Mouse (Mus musculus): ENCODE data around the gene Vmn1r32.

The Vmn1r32 gene

DNA sequence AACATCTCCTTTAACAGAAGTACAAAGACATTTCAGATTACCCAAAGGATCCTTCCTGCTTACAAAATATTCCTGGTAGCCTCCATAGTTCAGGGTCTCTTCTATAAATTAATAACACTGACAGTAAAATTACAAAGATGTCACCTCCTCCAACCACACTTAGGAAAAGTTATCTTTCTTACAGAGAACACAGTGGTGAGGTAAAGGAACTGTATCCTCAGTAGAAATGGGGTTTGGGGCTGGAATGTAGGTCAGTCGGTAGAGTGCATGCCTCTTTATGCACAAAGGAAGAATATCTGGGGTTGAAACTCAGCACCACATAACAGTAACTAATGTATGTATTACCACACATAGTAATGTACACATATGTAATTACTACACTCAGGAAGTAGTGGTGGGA, at the start of gene Vmn1r32:
TSS of gene Vmn1r32 (minus strand) at position 101 of the 400 bp plus-strand sequence.
- DNase-seq (ENCODE audit: inconsistent age in 2 of 2, low spot score in 1 of 2), result no peak

DNA sequence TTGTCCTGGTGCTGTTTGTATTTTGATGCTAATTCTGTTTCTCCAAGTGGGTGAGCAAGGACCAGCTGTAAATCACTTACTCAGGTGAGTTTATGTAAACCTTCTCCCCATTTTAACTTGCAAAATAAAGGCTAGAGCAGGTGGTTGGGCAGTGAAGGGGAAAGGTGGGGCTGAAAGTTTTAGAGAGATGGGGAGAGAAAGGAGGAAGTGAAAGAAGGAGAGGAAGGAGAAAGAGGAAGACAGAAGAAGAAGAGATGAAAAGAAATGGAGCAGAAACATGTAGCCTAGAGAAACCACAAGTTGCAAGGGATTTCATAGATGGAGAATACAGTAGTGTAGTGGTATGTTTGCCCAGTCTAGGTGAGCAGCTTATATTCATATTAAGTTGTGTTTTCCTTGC, 35.9 kb upstream of the Vmn1r32 start:
- no peak for DNase-seq (ENCODE audit: inconsistent age in 2 of 2, low spot score in 1 of 2)

DNA sequence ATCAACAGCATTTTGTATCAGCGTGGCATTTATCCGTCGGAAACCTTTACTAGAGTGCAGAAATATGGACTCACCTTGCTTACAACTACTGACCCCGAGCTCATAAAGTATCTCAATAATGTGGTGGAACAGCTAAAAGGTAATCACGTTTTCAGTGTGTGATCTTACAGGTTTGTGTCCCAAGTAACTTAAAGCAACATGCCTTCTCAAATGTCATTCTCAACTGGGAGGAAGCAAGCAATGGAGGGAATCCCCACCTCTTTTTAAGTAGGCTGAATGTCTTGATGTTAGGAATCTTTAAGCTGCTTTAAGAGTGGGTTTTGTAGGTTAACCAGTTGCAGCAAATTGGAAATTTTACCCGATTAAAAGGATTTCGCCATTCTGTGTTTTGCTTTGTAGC, 23.9 kb downstream of the Vmn1r32 start:
- DNase-seq (ENCODE audit: inconsistent age in 2 of 2, low spot score in 1 of 2), result no peak

DNA sequence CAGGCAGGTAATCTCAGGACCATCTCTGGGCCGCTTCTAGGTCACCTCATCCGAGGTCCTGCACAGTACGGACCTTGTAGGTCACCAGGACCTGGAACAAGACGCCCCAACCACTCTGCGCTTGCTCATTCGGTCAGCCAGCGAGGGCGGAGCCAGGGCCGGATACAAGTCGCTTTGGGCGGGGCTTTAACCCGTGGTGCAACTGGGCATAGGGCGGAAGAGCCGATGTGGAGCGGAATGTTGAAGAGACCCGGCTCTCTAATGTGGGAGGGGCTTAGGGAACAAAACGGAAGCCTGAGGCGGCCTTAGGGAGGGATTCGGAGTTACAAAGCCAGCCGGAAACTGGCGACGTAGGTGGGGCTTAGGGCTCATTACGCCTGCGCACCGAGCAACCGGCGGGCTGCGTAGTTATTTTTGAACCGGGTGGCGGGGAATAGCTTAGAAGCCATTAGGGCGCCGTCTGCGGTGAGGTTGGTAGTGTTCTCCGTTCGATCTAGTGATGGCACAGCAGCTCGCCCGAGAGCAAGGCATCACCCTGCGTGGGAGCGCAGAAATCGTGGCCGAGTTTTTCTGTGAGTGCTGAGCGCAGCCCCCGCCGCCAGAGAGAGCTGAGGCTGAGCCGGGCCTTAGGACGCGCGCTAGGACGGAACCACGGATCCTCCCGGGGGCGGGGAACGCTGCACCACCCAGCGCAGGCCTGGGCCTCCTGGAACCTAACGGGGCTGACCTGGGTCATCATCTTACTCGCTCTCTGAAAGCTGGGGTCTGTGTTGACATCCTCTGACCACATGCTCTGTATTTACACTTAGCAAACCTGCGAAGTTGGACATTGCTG, 24.7 kb downstream of the Vmn1r32 start, which contains the start of gene Mad2l1:
TSS of gene Mad2l1 (plus strand) at position 363 of the 835 bp plus-strand sequence.
- peak; percentile 98 to 99 for DNase-seq (ENCODE audit: inconsistent age in 2 of 2, low spot score in 1 of 2)

DNA sequence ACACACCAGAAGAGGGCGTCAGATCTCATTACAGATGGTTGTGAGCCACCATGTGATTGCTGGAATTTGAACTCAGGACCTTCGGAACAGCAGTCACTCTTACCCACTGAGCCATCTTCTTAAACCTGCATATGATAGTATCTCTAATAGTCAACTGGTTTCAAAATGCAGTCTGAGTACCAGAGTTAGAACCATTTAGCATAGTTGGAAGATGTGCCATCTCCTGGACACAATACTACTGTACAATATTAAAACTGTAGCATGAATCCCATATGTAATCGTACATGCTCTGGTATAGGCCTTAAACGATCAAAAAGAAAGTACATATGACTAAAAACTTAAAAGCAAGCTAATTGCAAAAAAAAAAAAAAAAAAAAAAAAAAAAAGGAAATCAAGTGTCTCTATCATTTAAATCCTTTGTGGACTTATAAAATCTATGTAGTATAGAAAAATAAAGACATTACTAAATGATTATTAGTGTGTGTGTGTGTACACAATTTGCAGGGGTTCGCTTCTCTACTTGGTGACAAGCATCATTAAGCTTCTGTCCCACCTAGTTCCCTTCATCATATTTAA, 25.4 kb downstream of the Vmn1r32 start:
- DNase-seq (ENCODE audit: inconsistent age in 2 of 2, low spot score in 1 of 2), result peak in 1 of 2 experiments; percentile 44

DNA sequence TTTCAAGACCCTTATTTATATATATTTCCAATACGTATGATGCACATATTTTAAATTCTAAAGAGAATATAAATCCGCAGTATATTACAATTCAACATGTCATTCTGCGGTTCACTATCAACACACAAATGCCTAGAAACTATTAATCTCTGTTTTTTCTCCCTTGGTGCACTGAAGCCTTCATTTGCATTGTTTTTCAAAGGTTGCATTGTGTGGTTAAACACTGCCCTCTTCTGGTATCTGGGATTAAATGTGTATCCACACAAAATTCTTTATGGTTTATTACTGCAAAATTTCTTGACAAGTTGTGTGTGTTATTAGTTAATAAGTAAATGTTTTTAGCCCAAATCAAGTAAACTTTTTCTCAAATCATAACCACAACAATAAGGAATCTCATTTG, 26.7 kb downstream of the Vmn1r32 start:
- DNase-seq (ENCODE audit: inconsistent age in 2 of 2, low spot score in 1 of 2), result peak in 1 of 2 experiments; percentile 72

DNA sequence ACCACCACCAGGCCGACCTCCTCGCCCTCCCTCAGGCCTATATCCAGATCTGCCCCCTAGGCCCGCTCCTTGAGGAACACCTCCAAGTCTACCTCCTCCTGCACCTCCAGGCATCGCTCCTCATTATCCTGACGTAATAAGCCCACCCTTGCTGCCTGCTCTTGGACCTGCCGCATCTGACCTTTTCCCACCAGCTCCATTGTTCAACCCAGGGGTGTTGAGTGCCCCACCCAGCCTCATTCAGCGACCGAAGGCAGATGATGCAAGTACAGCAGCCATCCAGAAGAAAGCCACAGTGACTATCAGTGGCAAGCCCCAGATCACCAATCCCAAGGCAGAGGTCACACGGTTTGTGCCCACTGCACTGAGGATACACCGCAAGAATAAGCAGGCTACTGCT, 31.5 kb downstream of the Vmn1r32 start:
- no peak for DNase-seq (ENCODE audit: inconsistent age in 2 of 2, low spot score in 1 of 2)

DNA sequence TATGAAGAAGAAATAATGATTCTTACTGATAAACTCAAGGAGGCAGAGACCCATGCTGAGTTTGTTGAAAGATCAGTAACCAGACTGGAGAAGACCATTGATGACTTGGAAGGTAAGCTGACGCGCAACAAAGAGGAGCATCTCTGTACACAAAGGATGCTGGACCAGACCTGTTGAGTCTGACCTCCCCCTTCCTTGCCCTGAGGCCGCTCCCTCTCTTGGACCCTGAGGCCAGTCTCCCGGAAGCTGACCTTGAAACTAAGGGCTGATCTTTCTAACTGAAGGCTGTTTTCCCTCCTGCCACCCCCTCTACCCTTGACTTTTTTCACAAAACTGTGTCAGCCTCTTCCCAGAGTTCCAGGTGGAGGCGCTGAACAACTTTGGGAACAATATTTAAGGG, 43.5 kb downstream of the Vmn1r32 start:
- DNase-seq (ENCODE audit: inconsistent age in 2 of 2, low spot score in 1 of 2), result no peak
